Mouse (Mus musculus) midbrain, embryonic 10.5 days (tissue): Measurements from ENCODE around the gene Dgkz. TPM values are rescaled to one million over a fixed set of nuclear protein-coding genes. Genes with fewer than 3 reads are reported as not detected.

Experiments used
- DNase-seq: peaks from one replicate; pipeline ENCODE4 v3.0.0-alpha.2; 2017; ENCODE audit warnings: low spot score
- H3K27ac ChIP-seq: fragments of 300-500 bp; sonication (generic); replicated peaks from 2 replicates; pipeline ENCODE4 v1.5.1; 2016; ENCODE audit warnings: mild to moderate bottlenecking
- H3K27me3 ChIP-seq: fragments of 300-500 bp; sonication (generic); 2 replicates; pipeline ENCODE4 v1.6.1; 2016; ENCODE audit warnings: low read depth, mild to moderate bottlenecking; ENCODE audit not compliant: poor library complexity, severe bottlenecking
- H3K36me3 ChIP-seq: fragments of 300-500 bp; sonication (generic); 2 replicates; pipeline ENCODE4 v1.6.1; 2016; ENCODE audit warnings: mild to moderate bottlenecking, moderate library complexity
- H3K4me1 ChIP-seq: fragments of 300-500 bp; sonication (generic); 2 replicates; pipeline ENCODE4 v1.6.1; 2016
- H3K4me3 ChIP-seq: fragments of 300-500 bp; sonication (generic); 2 replicates; pipeline ENCODE4 v1.5.1; 2016; ENCODE audit warnings: mild to moderate bottlenecking, moderate library complexity
- H3K9me3 ChIP-seq: fragments of 300-500 bp; sonication (generic); replicated peaks from 2 replicates; pipeline ENCODE4 v1.6.1; 2016; ENCODE audit warnings: mild to moderate bottlenecking
- WGBS: fragments of 180-500 bp; shearing (Covaris S2); methylation state at CpG from one replicate; pipeline ENCODE4 v1.1.7; 2016; 5-methylcytosine and 5-hydroxymethylcytosine counted together
- polyA plus RNA-seq: library from polyadenylated mRNA; unstranded; fragments of >200 nt; fragmentation: Nextera tagmentation; extraction: Ambion mirVana; gene quantifications from 2 replicates; pipeline ENCODE4 v1.2.1, GENCODE M21; 2016

The Dgkz gene
- polyA plus RNA-seq, 1 experiment from 2014 or later = 35.0 TPM

GRCm38 (mm10) chr2:91934826-91935525 is 40.7 kb downstream of the Dgkz start:
- H3K9me3 ChIP-seq = no peaks in the 10 kb centered on the region
- H3K4me1 ChIP-seq = peaks cover 72% of the 10 kb centered on the region
- H3K27me3 ChIP-seq = no peaks in the 10 kb centered on the region
- H3K27ac ChIP-seq = peak overlapping the region; percentile 49; the same call in 1 of the 2 replicates
- DNase-seq = no peak
- peaks cover 61% of the 10 kb centered on the region for H3K36me3 ChIP-seq
- H3K4me3 ChIP-seq = no peak overlapping the region
- WGBS = 90% methylated on average over 9 of the region's 9 CpGs

- Histone ChIP-seq H3K36me3 (peaks cover 60% of the 10 kb centered on the region), H3K27ac (peak overlapping the region; percentile 100), H3K4me1 (peaks cover 75% of the 10 kb centered on the region), H3K9me3 (no peaks in the 10 kb centered on the region), H3K27me3 (no peaks in the 10 kb centered on the region), H3K4me3 (peak overlapping the region; percentile 92; the same call in 1 of the 2 replicates)
- DNase-seq = no peak
- WGBS = 61% methylated on average over 8 of the region's 8 CpGs
Observed at GRCm38 (mm10) chr2:91934016-91934415, 41.6 kb downstream of the Dgkz start.

- Histone ChIP-seq H3K4me1 (peaks cover 81% of the 10 kb centered on the region), H3K36me3 (peaks cover 60% of the 10 kb centered on the region)
- DNase-seq = peak; percentile 44
Observed at GRCm38 (mm10) chr2:91933471-91933870, 42.2 kb downstream of the Dgkz start.

GRCm38 (mm10) chr2:91932737-91933350 is 42.8 kb downstream of the Dgkz start:
- no peaks in the 10 kb centered on the region for H3K27me3 ChIP-seq
- DNase-seq = peak; percentile 50
- peaks cover 60% of the 10 kb centered on the region for H3K36me3 ChIP-seq
- 8% methylated on average over 6 of the region's 6 CpGs for WGBS
- peak overlapping the region; percentile 100 for H3K27ac ChIP-seq
- H3K4me3 ChIP-seq = peak overlapping the region; percentile 92
- no peaks in the 10 kb centered on the region for H3K9me3 ChIP-seq
- H3K4me1 ChIP-seq = peaks cover 87% of the 10 kb centered on the region

More at GRCm38 (mm10) chr2:91933471-91933870, 42.2 kb downstream of the Dgkz start:
- Histone ChIP-seq H3K4me3 (peak overlapping the region; percentile 92), H3K27me3 (no peaks in the 10 kb centered on the region), H3K9me3 (no peaks in the 10 kb centered on the region), H3K27ac (peak overlapping the region; percentile 100)
- 21% methylated on average over 9 of the region's 9 CpGs for WGBS

- Histone ChIP-seq H3K4me3 (peak within 1 kb of the TSS; percentile 92), H3K36me3 (peaks cover 58% of the 10 kb centered on the region), H3K4me1 (peaks cover 88% of the 10 kb centered on the region), H3K27me3 (no peaks in the 10 kb centered on the region), H3K9me3 (no peaks in the 10 kb centered on the region), H3K27ac (peak within 1 kb of the TSS; percentile 100)
- WGBS = 0% methylated on average over 16 of the region's 16 CpGs
- DNase-seq = peak; percentile 88
Observed at GRCm38 (mm10) chr2:91932160-91932711, 43.4 kb downstream of the Dgkz start, which contains the start of gene Mdk. Gene Mdk, minus strand, starts transcription at chr2:91932297.

GRCm38 (mm10) chr2:91931328-91932159 is 44.1 kb downstream of the Dgkz start:
- H3K27me3 ChIP-seq = peaks cover 3% of the 10 kb centered on the region; the same call in 1 of the 2 replicates
- H3K4me1 ChIP-seq = peaks cover 82% of the 10 kb centered on the region
- WGBS = under 1% methylated on average over 50 of the region's 50 CpGs
- peaks cover 51% of the 10 kb centered on the region for H3K36me3 ChIP-seq
- DNase-seq = peak; percentile 97
- H3K9me3 ChIP-seq = no peaks in the 10 kb centered on the region
- peak overlapping the region; percentile 92 for H3K4me3 ChIP-seq
- H3K27ac ChIP-seq = peak overlapping the region; percentile 100

- peak overlapping the region; percentile 100 for H3K27ac ChIP-seq
- no peaks in the 10 kb centered on the region for H3K9me3 ChIP-seq
- 2% methylated on average over 23 of the region's 23 CpGs for WGBS
- H3K36me3 ChIP-seq = peaks cover 44% of the 10 kb centered on the region
- H3K27me3 ChIP-seq = peaks cover 8% of the 10 kb centered on the region; the same call in 1 of the 2 replicates
- H3K4me1 ChIP-seq = peaks cover 79% of the 10 kb centered on the region
- DNase-seq = peak; percentile 58
- H3K4me3 ChIP-seq = peak overlapping the region; percentile 92
Observed at GRCm38 (mm10) chr2:91930761-91931291, 44.8 kb downstream of the Dgkz start.

GRCm38 (mm10) chr2:91929936-91930335 is 45.7 kb downstream of the Dgkz start:
- peaks cover 17% of the 10 kb centered on the region for H3K27me3 ChIP-seq
- peak overlapping the region; percentile 92 for H3K4me3 ChIP-seq
- H3K36me3 ChIP-seq = peaks cover 35% of the 10 kb centered on the region
- WGBS = 5% methylated on average over 12 of the region's 12 CpGs
- DNase-seq = peak; percentile 86
- H3K9me3 ChIP-seq = no peaks in the 10 kb centered on the region
- H3K4me1 ChIP-seq = peaks cover 78% of the 10 kb centered on the region
- H3K27ac ChIP-seq = peak overlapping the region; percentile 100

- Histone ChIP-seq H3K27ac (peak overlapping the region; percentile 100; the same call in 1 of the 2 replicates), H3K4me1 (peaks cover 74% of the 10 kb centered on the region), H3K9me3 (no peaks in the 10 kb centered on the region), H3K27me3 (peaks cover 22% of the 10 kb centered on the region), H3K36me3 (peaks cover 30% of the 10 kb centered on the region), H3K4me3 (peak overlapping the region; percentile 92)
- WGBS = 52% methylated on average over 3 of the region's 3 CpGs
- no peak for DNase-seq
Observed at GRCm38 (mm10) chr2:91929455-91929854, 46.2 kb downstream of the Dgkz start.

GRCm38 (mm10) chr2:91928534-91929350 is 46.9 kb downstream of the Dgkz start:
- Histone ChIP-seq H3K36me3 (peaks cover 25% of the 10 kb centered on the region), H3K27me3 (peaks cover 29% of the 10 kb centered on the region), H3K4me3 (peak overlapping the region; percentile 92; the same call in 1 of the 2 replicates), H3K27ac (no peak overlapping the region), H3K9me3 (no peaks in the 10 kb centered on the region), H3K4me1 (peaks cover 69% of the 10 kb centered on the region)
- DNase-seq = peak; percentile 45
- WGBS = 74% methylated on average over 23 of the region's 23 CpGs

- Histone ChIP-seq H3K4me3 (peak overlapping the region; percentile 29), H3K9me3 (no peaks in the 10 kb centered on the region), H3K36me3 (peaks cover 25% of the 10 kb centered on the region), H3K4me1 (peaks cover 69% of the 10 kb centered on the region), H3K27ac (no peak overlapping the region), H3K27me3 (peaks cover 37% of the 10 kb centered on the region)
- 44% methylated on average over 34 of the region's 34 CpGs for WGBS
- peak; percentile 87 for DNase-seq
Observed at GRCm38 (mm10) chr2:91927826-91928533, 47.7 kb downstream of the Dgkz start.
